Mouse (Mus musculus) small intestine, adult 10 weeks (tissue): ENCODE data around the gene 9530077C05Rik. TPM values are rescaled to one million over a fixed set of nuclear protein-coding genes. Genes with fewer than 3 reads are reported as not detected.

Source experiments
- polyA plus RNA-seq: library from polyadenylated mRNA; stranded (reverse); fragments of 350-450 nt; fragmentation: Illumina TruSeq; extraction: RNeasy Lipid Tissue Mini Kit (QIAGEN cat#74804); gene quantifications from one replicate; pipeline ENCODE4 v1.2.3, GENCODE M21; 2014; ENCODE audit warnings: low replicate concordance

9530077C05Rik gene
- 0.26 TPM for polyA plus RNA-seq

GRCm38 (mm10) chr9:22411002-22411857 lies at the start of gene 9530077C05Rik:
9530077C05Rik (plus strand) TSS chr9:22411513.

GRCm38 (mm10) chr9:22389021-22389476 lies 22.3 kb upstream of the 9530077C05Rik start, which contains the start of gene Anln:
Anln (minus strand) TSS chr9:22389188.

GRCm38 (mm10) chr9:22453990-22454389 lies 42.7 kb downstream of the 9530077C05Rik start, which contains the start of gene Gm17545:
Gm17545 (plus strand) TSS chr9:22454290.

GRCm38 (mm10) chr9:22469643-22470042 lies 58.3 kb downstream of the 9530077C05Rik start, which contains the start of gene Rp9:
Rp9 (minus strand) TSS chr9:22469743.

GRCm38 (mm10) chr9:22475424-22475868 lies 64.1 kb downstream of the 9530077C05Rik start, which contains the start of gene Bbs9:
Bbs9 (plus strand) TSS chr9:22475715.

Other genes starting within 250 kb of the 9530077C05Rik start
- 0.19 TPM for gene Zfp872, start 223.4 kb upstream of the 9530077C05Rik start, polyA plus RNA-seq
- gene Zfp809, start 185.8 kb upstream of the 9530077C05Rik start, polyA plus RNA-seq, result 74.5 TPM
- gene Zfp599, start 151.6 kb upstream of the 9530077C05Rik start, polyA plus RNA-seq, result 6.2 TPM
- gene Zfp810, start 103.9 kb upstream of the 9530077C05Rik start, polyA plus RNA-seq, result 16.3 TPM
- gene Anln, start 22.3 kb upstream of the 9530077C05Rik start, polyA plus RNA-seq, result 20.6 TPM
- gene Gm17545, start 42.8 kb downstream of the 9530077C05Rik start, polyA plus RNA-seq, result not detected
- gene Rp9, start 58.2 kb downstream of the 9530077C05Rik start, polyA plus RNA-seq, result 21.3 TPM
- 11.1 TPM for gene Bbs9, start 64.2 kb downstream of the 9530077C05Rik start, polyA plus RNA-seq